Mouse (Mus musculus) gastrocnemius, adult 18-20 months (tissue): ENCODE data around the gene Cenpv. TPM values are rescaled to one million over a fixed set of nuclear protein-coding genes. Genes with fewer than 3 reads are reported as not detected.
"Not testable (repeated sequence)": the region's sequence is repeated elsewhere in the genome, so short reads cannot be mapped to it uniquely, and the experiment has no call there.

Experiments
- DNase-seq: peaks from one replicate; pipeline ENCODE4 v3.0.0; 2021; ENCODE audit warnings: low spot score
- total RNA-seq, 2 experiments: library from RNA; stranded (reverse); gene quantifications; 2 replicates each; pipeline ENCODE4 v1.2.3; 2021

The Cenpv gene
- total RNA-seq, 2 experiments from 2014 or later, result 16.5 to 19.5 TPM

- not testable (repeated sequence) for DNase-seq
These were observed 30.2 kb downstream of the Cenpv start for GRCm38 (mm10) chr11:62508816-62509215.

- not testable (repeated sequence) for DNase-seq
These were observed 30.7 kb downstream of the Cenpv start for GRCm38 (mm10) chr11:62508365-62508764.

- DNase-seq, result no peak
These were observed 31.4 kb downstream of the Cenpv start for GRCm38 (mm10) chr11:62507683-62508082.

- no peak for DNase-seq
These were observed 38.5 kb downstream of the Cenpv start for GRCm38 (mm10) chr11:62500529-62500928.

DNA sequence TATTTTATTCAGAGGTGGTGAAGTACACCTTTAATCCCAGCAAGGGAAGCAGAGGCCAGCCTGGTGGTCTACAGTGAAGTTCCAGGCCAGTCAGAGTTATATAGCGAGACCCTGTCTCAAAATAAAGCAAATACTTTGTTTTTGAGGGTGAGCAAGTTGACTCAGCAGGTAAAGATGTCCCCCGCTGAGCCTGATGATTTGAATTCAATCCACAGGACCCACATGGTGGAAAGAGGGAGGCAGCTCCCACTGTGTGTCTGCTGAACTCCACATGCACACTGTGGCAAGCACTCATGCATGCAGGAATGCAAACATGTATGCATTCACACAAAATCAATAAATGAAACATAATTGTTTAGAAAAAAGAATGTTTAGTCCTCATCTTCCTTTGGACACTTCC, 40.3 kb downstream of the Cenpv start:
- no peak for DNase-seq

DNA sequence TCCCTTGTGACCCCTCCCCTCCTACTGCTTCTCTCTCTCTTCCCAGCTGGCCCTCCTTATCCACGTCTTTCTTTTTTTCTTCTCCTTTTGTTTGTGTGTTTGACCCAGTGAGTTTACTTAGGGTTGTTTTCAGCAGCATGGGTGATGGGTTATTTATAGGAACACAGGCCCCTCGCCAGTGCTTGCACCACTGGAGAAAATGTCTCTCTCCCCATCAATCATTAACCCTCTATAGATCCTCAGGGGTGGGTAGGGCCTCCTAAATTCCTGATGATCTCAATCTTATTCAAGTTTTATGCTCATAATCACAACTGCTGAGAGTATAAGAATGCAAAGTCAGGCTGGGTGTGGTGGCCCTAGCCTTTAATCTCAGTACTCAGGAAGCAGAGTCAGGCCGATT, 41.9 kb downstream of the Cenpv start:
- DNase-seq, result no peak

DNA sequence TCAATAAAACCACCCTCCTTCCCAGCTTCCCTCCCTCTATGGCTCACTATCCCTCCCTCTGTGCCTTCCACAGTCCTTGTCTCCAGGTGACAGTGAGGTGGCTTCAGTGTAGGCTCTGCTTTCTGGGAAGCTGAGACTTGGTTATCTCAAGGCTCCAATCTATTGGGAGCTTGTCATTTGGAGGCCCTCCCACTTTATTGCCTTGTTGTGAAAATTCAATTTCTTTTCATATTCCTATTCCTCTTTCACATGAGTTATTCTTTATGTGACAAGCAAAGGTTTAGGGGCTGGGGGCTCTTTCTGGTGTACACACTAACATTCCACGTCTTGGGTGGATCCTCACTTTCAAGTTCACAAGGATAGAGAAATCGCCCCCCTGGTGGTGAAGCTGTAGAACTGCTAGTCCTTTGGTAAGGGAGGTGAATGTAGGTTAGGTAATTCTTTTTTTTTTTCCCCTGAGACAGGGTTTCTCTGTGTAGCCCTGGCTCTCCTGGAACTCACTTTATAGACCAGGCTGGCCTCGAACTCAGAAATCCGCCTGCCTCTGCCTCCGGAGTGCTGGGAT, 42.8 kb downstream of the Cenpv start:
- peak; percentile 30 for DNase-seq

- peak; percentile 39 for DNase-seq
These were observed 43.7 kb downstream of the Cenpv start for GRCm38 (mm10) chr11:62495276-62495801.

DNA sequence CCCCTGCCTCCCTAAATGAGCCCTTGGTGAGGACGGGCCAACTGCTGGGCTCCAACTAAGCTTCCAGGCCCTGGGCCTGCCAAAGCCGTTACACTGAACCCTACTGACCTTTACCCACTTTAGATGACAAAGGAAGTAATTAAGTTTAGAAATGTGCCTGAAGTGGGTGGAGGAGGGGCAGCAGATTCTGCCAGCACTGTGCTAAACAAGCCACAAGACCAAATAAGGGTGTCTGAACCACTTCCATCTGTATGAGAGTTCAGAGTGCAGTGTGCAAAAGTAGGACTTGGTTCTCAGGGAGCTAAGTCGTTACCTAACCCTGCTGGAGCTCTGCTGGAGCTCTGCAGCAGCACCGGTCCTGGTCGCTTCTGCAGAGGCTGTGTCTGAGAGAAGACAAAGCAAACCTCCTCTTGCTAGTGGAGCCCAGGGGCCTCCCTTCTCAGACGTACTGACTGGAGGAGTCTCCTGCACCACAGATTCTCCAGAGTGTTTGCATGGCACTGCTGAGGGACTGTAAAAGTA, 44.2 kb downstream of the Cenpv start:
- peak; percentile 34 for DNase-seq

- DNase-seq, result no peak
These were observed 45.4 kb downstream of the Cenpv start for GRCm38 (mm10) chr11:62493701-62494100.

DNA sequence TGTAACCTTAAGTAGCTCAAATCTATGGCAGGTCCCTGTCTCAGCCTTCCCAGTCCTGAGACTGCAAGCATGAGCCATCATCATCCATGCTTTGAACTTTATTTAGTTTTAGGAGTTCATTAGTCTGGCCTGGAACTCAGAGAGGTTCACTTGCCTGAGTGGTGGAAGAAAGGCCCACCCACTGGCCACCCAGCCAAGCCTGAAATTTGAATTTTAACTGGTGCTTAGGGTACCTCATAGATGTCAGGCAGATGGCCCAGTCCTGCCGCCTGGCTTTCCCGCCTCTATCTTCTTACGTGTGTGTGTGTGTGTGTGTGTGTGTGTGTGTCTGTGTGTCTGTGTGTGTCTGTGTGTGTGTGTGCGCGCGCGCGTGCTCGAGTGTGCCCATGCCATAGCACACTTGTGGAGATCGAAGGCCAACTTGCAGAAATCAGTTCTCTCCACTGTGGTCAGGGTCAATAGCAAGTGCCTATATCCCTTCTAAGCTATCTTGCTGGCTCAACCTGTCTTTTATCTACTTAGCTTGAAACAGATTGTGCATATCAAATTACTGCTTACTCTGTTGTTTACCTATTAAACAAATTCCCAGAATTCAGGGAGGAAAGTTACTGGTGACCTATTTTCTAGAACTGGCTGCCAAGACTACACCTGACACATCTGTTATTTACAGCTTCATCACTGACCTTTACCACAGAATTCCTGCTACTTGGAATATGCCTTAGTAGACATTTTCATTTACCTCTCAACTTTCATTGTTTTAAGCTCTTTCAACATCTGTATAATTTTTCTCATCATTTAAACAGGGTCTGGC, 51.3 kb downstream of the Cenpv start:
- DNase-seq, result no peak

- DNase-seq, result no peak
These were observed 52.1 kb downstream of the Cenpv start for GRCm38 (mm10) chr11:62486949-62487348.

GRCm38 (mm10) chr11:62479581-62479980, 59.5 kb downstream of the Cenpv start:
- DNase-seq, result no peak

- DNase-seq, result no peak
These were observed 60.1 kb downstream of the Cenpv start for GRCm38 (mm10) chr11:62478931-62479330.

- no peak for DNase-seq
These were observed 62.9 kb downstream of the Cenpv start for GRCm38 (mm10) chr11:62476156-62476555.

Other genes with a start within 250 kb of the Cenpv start
- 1 to 10 TPM; 2.2 to 2.9 TPM for gene Pigl, start 80.8 kb downstream of the Cenpv start, total RNA-seq
- 100 to 1,000 TPM; 125 to 137 TPM for gene Ncor1, start 80.7 kb downstream of the Cenpv start, total RNA-seq
- 100 to 1,000 TPM; 919 to 954 TPM for gene Ubb, start 11.9 kb upstream of the Cenpv start, total RNA-seq
- 1 to 10 TPM in 1 of 2 experiments, under 1 TPM in 1; 0.87 to 2.1 TPM for gene Trpv2, start 35.2 kb upstream of the Cenpv start, total RNA-seq
- 1 to 10 TPM; 3.2 to 3.5 TPM for gene Lrrc75a, start 109.3 kb upstream of the Cenpv start, total RNA-seq
- gene Mmgt2, start 109.4 kb upstream of the Cenpv start, total RNA-seq, result 1 to 10 TPM; 3.3 to 3.6 TPM
- gene Zfp287, start 192.6 kb upstream of the Cenpv start, total RNA-seq, result 1 to 10 TPM in 1 of 2 experiments, under 1 TPM in 1; 0.96 to 1.3 TPM
- not detected for gene Gm10428, start 213.8 kb upstream of the Cenpv start, total RNA-seq